Mouse (Mus musculus) neutrophil, adult 5-6 weeks (primary cell): ENCODE measurements around the gene Gm5767. TPM values are rescaled to one million over a fixed set of nuclear protein-coding genes. Genes with fewer than 3 reads are reported as not detected.
A peak's percentile ranks its signal among the peaks of the same experiment; 100 is the strongest.
"Not testable (repeated sequence)": the region's sequence is repeated elsewhere in the genome, so short reads cannot be mapped to it uniquely, and the experiment has no call there.

Source experiments
- ATAC-seq: fragments of 151-379, 151-347 bp; 2 replicates; pipeline ENCODE4 v1.8.0; 2017; ENCODE audit warnings: mild to moderate bottlenecking, moderate TSS enrichment; ENCODE audit not compliant: insufficient number of reproducible peaks, poor library complexity, low FRiP score, severe bottlenecking; ENCODE audit errors: extremely low read depth
- total RNA-seq: library from RNA; stranded (forward); fragments of 200-1000 nt; gene quantifications from 2 replicates; pipeline ENCODE4 v1.2.3, GENCODE M21; 2017

Gene Gm5767
- total RNA-seq, 1 experiment from 2014 or later = not detected

DNA sequence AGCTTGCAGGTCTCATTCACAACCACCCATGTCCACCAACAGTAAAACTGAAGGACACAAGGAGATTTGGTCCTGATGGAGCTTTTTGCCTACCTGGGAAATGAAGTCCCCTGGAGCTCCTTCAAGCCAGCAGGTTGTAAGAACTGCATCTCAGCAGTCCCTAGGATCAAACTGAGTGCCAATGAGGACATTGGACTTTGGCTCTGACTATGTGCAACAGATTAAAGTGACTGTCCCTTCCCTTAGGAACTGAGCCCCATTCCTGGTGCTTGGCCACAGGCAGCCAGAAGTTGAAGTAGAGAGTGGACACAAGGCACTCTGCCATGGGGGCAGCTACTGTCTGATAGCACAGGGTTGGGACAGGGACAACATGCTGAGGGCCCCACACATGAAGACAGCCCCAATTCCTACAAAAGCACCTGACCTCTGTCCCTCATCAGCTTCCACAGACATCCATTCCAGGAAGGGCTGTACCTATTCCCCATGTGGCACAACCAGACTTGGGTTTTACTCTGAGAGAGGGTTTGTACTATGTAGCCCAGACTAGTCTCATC is 7.1 kb downstream of the Gm5767 start:
- no peak for ATAC-seq

DNA sequence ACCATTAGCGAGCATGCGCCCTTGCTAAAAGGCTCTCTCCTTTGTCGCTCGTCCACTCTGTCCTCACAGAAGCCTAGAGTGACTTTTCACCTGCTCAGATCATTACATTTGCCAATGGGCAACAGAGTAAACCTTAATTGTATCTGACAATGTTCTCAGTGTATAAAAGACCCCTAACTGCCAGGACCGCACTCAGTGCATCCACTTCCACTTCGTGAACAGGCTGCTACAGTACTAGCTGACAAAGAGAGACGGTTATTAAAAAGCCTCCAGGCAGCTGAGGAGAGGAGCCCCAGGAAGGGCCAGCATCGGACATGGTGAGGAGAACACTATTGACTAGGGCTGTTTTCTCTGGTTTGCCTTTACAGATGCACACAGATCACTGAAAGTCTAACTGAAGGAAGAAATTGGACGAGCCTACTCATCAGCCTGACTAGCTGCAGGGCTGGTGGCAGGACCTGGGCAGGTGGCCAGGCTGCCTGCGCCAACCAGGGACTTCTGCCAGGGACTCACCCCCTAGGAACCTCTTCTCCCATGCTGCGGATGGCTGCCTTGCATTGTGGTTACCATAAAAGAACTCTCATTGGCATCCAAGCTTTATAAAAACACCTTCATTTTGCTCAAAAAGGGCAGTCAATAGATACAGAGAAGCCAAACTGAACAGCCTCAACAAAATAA is 9.5 kb downstream of the Gm5767 start:
- ATAC-seq = no peak

DNA sequence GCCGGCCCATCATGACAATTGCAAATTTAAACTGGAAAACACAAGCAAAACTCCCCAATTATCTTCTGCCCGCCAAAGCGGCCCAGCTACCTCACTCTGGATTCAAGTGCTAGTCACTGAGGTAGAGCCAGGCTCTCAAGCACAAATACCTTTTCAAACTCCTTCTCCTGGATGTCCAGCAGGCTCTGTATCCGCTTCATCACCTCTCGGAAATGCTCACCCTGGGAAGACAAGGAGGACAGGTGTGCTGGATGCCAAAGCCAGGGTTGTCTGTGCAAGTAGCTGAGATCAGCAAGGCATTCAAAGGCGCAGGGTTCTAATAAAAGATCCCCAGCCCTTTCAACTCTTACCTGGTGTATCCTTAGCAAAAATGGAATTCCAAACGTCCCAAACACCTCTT is 10.6 kb downstream of the Gm5767 start:
- no peak for ATAC-seq

DNA sequence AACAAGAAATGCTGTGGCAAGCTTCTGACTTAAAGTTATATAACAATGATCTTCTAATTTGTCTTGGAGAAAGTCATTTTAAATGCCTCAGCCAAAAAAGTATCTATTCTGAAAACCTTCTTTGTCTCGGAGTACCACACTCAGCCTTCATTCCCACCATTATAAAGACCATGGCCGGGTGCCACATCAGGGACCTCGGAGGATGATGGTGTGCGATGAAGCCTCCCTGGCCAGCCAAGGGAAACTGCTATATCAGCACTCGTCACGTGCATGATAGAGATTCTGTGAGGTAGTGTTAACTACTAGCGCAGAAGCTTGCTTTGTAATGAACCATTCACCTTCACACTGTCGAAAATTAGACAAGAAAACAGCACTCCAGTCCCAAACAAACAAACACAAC is 19.0 kb downstream of the Gm5767 start:
- ATAC-seq = no peak

DNA sequence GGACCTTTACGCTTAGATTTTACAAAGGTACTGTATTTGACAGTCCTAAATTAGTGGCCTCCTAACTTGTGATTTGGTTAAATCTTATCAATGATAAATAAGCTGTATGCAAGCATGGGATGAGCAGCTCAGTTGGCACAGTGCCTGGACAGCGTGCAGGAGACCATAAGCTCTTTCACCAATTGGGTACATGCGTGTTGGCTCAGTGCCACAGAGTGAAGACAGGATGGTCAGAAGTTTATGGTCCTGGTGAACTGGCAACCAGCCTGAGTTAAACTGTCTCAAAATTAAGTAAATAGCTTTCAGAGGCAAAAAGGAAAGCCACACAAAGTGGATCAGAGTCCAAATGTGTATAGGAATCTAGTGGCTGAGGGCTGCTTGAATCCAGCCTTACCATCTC is 20.0 kb downstream of the Gm5767 start:
- no peak for ATAC-seq

DNA sequence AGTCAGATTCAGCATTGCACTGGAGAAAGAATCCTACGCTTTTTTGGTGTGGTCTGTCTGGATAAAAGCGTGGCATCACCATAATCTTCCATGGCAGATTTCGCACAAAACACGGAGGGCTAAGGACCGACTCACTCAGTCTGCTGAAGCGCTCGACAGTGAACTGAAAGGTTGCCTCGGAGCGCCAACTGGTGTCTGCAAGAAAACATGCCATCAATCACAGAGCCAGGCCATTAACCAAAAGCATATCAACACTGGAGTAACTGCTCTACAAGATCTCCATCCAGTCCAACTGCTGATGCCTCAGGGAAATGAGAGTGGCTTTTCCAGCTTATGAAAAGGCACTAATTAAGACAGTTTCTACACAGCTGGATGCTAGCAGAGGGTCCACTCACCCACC is 31.4 kb downstream of the Gm5767 start:
- ATAC-seq = no peak

DNA sequence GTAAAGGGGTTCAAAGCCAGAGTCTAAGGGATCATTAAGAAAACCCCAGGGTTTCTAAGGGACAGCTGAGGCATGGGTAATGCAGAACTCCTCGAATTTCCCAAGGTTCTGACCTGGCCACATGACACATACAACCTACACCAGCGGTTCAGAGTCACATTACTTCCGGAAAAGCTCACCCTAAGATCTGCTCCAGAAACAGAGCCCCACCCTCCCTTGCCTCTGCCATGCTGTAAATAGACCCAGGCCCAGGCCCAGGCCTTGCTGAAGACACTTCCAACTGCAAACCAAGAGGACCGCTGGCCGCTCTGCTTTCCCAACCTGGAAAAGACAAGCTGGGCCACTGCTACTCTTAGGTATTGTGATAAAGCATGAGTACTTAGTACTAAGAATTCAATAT is 34.3 kb downstream of the Gm5767 start:
- ATAC-seq = no peak

DNA sequence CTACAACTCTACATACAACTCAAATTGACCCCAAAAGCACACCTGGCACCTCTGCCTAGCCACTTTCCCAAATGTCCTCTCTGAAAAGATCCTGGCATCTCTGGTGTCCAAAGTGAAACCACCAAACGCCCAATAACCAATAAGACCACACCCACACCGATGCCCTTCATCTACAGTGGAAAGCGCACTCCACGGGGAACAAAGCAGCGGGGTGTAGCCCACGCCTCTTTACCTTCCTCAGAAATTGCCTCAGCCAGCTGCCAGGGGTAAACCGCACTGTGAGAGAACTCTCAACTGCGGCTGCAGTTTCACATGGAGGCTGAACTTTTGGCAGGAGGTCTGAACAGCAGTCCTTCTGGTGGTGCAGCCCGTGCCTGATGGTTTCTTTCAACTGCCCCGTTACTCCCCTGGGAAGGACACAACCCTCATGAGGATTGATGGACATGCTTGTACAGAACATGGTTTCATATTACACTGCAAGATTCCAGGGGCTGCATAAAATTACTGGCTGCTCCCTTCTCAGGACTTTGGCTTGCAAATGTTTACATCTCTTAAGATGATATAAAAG is 35.0 kb downstream of the Gm5767 start:
- ATAC-seq = no peak

DNA sequence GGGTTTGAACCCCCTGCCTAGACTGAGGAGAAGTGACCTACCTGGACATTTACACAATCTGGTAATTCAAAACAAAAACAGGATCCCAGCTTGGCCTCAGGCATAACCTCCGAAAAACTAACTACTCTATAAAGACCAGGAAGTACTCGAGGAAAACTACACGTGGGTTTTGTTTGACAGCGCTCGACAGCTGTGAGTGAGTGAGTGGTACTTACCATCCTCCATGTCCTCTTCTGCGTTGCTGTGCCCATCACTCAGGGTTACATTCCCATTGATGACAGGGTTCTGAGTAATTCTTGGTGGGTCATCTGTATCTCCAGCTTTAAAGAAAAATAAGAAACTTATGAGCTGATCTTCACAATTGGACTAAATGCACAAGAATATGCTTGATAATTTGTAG is 35.7 kb downstream of the Gm5767 start:
- no peak for ATAC-seq

DNA sequence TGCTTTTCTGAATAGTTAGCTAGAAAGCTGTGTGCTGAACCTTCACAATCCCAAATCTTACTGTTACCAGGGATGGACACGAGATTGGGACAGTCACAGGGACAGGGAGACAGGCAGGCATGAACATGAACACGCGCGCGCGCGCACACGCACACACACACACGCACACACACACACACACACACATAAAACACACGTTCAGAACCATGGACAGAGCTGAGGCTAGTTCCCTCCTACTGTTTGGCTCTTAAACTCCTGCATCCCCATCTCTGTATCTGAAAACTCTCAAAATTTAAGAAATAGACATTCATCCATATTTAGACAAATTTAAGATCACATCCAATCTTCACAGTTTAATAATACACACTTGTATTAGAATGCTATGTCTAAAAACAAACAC is 37.2 kb downstream of the Gm5767 start:
- ATAC-seq = no peak

DNA sequence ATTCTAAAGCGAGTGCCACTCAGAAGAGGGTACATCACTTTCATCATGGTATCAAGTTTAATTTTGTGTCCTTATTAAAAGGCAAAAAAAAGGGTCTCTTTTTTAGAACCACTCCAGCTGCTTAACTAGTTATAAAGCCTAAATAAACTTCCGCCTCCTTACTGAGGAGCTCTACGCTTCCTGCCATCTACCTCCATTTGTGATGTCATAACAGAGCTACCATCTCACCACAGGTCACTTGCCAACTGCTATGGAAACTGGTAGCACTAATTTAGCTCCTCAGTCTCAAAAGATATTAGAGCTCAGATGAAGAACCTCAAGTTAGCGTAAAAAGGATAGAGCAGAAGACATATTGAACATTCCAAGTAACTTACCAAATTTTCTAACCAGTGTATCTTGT is 39.9 kb downstream of the Gm5767 start:
- no peak for ATAC-seq

DNA sequence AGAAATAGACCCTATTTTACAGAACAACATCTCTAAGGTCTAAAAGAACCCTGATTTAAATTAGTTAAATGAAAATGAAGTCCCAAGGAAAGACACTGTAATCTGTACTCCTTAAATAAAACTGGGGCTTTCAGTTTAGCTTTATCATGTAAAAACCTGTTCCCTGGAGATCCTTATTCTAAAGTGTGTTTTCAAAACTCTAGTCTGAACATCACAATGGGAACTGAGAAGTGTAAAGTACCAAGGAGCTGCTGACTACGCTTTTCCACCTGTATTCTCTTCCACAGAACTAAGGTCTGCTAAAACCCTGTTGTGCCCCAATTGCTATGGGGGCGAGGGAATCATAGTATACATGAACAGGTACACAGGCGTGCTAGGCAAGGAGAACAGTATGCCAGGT is 43.5 kb downstream of the Gm5767 start:
- ATAC-seq = no peak

DNA sequence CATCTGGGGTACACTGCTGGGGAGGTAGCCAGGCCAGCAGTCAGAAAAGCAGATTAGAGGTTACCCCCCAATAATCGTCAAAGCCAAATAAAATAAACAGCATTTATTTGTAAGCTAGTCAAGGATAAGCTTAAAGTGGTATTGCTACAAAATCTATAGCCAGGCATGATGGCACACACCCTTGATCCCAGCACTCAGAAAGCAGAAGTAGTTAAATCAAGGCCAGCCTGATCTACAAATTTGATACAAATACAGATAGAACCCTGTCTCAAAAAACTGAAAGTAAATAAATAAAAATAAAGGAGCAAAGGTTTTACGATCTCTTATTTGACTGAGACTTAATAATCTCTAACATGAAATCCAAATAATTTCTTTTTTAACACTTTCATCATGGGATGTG is 45.2 kb downstream of the Gm5767 start:
- ATAC-seq = 0 out of 2 replicates have a peak, but pooled peaks have one; percentile 42

DNA sequence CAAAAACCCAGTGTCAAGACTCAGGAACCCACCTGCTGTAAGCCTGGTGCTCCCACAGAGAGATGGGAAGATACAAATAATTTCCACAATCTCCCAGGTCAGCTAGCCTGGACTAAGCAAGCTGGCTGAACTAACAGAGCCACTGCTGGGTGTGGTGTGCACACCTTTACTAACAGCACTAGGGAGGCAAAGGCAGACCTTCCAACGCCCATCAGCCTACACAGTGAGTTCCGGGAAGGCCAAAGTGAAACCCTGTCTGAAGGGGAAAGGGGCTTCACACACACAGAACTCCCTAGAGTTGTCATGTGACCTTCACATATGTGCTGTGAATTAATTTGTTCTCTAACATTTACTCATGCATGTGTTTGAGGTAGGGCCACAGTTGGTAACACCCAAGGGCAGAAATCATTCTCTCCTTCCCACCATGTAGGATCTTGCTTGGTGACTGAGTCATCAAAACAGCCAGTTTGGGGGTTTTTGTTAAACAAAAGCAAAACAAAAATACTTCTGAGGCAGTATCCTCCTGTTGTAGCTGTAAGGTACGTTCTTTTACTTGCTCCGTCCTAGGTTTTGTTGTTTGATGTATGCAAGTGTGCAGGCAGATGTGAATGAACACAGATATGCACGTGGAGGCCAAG is 47.7 kb downstream of the Gm5767 start:
- no peak for ATAC-seq

DNA sequence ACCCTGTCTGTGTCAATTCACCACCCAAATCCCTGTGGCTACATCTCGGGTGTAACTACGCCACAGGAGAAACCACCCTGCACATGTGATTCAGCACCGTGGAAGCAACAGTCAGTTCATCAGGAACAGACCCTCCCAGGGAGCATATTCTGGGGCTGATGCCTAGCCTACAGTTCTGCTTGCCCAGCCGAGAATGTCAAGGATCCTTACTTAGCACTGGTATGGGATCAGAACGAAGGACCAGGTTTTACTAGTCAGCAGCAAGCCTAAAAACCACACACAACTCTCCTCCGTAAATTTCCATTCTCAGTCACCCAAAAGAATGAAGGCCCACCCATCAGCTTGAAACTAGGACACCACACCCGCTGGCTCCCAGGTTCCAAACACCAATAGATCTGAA is 51.1 kb downstream of the Gm5767 start:
- ATAC-seq = no peak

DNA sequence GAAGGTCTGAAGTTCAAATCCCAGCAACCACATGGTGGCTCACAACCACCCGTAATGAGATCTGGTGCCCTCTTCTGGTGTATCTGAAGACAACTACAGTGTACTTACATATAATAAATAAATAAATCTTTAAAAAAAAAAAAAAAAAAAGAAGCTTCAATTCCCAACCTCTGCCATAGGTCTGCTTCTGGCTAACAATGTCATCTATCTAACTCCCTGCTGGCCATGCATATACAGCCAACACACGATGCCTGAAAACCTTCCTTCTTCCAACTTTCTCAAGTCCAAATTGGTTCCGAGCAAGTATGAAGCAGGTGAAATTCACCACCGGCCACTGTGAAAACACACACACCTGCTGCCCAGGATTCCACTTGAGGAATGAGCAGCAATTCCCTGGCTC is 51.9 kb downstream of the Gm5767 start:
- not testable (repeated sequence) for ATAC-seq

Other genes starting within 250 kb of the Gm5767 start
- gene Mettl22, start 210.0 kb upstream of the Gm5767 start, total RNA-seq = 11.6 and 16.7 TPM in 2 replicates
- not detected in 2 replicates for gene Abat, start 167.3 kb upstream of the Gm5767 start, total RNA-seq
- 55.2 and 58.0 TPM in 2 replicates for gene Pmm2, start 43.1 kb upstream of the Gm5767 start, total RNA-seq
- 11.6 and 13.3 TPM in 2 replicates for gene Tmem186, start 43.1 kb upstream of the Gm5767 start, total RNA-seq
- gene Carhsp1, start 8.6 kb upstream of the Gm5767 start, total RNA-seq = 75.4 and 77.4 TPM in 2 replicates
- 320 and 377 TPM in 2 replicates for gene Usp7, start 111.5 kb downstream of the Gm5767 start, total RNA-seq
- 185 and 198 TPM in 2 replicates for gene 1810013L24Rik, start 149.3 kb downstream of the Gm5767 start, total RNA-seq